Mouse (Mus musculus): ENCODE data around the gene Nmt1.

The Nmt1 gene

GRCm38 (mm10) chr11:103043982-103044381, 16.0 kb downstream of the Nmt1 start:
- DNase-seq (ENCODE audit: low spot score): no peak

GRCm38 (mm10) chr11:103046286-103046685, 18.3 kb downstream of the Nmt1 start:
- DNase-seq (ENCODE audit: low spot score): no peak

GRCm38 (mm10) chr11:103049611-103050010, 21.6 kb downstream of the Nmt1 start:
- DNase-seq (ENCODE audit: low spot score): no peak

DNA sequence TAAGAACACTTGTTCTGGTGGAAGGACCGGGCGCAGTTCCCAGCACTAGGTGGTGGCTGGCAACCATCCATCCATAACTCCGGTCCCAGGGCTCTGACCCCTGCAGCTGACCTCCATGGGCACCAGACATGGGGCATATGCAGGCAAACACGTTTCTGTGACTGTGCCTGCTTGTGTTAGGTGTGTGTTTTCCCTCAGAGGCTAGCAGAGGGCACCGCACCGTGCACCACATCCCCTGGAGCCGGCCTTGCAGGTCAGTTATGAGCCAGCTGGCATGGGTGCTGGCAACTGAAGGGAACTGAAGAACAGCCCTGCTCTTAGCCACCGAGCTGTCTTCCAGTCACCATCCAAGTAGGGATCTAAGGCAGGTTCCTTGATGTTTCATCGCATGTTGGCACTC, 22.2 kb downstream of the Nmt1 start:
- no peak for DNase-seq (ENCODE audit: low spot score)

- DNase-seq (ENCODE audit: low spot score): no peak
Observed at GRCm38 (mm10) chr11:103051249-103051691, 23.3 kb downstream of the Nmt1 start.

DNA sequence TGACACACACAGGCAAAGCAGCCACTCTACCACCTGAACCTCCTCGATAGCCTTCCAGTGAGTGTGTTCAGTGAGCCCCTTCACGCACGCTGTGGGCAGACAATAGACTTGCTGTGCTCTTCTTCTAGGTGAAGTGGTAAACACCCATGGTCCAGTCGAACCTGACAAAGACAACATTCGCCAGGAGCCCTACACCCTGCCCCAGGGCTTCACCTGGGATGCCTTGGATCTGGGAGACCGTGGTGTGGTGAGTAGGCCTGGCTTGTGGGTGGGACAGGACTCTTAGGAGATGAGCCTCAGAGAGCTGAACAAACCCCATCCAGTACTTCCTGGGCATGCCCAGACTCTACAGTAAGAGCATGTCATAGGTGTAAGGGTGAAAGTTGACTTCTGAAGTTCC, 24.1 kb downstream of the Nmt1 start:
- no peak for DNase-seq (ENCODE audit: low spot score)

- DNase-seq (ENCODE audit: low spot score): no peak
Observed at GRCm38 (mm10) chr11:103053191-103054076, 25.4 kb downstream of the Nmt1 start.

- peak; percentile 39 for DNase-seq (ENCODE audit: low spot score)
Observed at GRCm38 (mm10) chr11:103054798-103055197, 26.8 kb downstream of the Nmt1 start.

- no peak for DNase-seq (ENCODE audit: low spot score)
Observed at GRCm38 (mm10) chr11:103056636-103057035, 28.6 kb downstream of the Nmt1 start.

GRCm38 (mm10) chr11:103058499-103059085, 30.6 kb downstream of the Nmt1 start:
- no peak for DNase-seq (ENCODE audit: low spot score)

DNA sequence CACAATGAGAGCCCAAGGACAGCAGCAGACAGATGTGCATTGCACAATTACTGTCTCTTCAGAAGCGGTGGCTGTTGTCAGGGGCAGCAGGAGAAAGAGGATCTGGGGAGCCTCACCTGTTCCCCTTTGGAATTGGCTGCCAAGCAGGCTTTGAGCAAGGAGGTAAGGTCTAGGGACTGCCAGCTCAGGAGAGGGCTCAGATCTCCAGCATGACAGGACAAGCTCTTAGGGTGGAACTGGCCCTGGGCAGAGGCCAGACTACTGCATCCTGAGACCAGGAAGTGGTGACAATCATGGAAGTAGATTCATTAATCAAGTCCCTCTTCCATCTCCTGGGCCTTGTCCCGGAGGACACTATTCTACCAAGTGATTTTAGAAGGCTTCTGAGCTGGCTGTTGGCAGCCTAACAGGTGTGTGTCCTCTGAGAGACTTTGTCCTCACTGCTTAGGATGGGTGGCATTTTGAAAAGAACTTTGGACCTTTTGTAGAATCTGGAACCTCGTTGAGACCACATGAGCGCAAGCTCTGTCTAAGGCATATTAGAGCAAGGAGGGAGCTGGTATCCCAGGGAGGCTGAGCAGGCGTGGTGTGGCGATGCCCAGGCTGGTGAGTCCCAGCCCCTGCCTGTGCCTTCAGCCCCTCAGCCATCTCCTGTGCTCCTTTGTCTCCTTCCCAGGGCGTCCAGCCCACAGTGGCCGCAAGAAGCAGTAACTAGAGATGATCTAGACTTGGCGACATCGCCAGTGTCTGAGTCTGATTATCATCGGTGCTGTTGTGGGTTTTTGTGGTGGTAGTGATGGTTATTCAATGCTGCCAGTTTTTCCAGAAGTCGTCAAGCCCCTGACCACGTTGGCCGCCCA, 38.4 kb downstream of the Nmt1 start:
- DNase-seq (ENCODE audit: low spot score): no peak

- DNase-seq (ENCODE audit: low spot score): no peak
Observed at GRCm38 (mm10) chr11:103067051-103067361, 39.0 kb downstream of the Nmt1 start.

- DNase-seq (ENCODE audit: low spot score): no peak
Observed at GRCm38 (mm10) chr11:103067457-103068001, 39.5 kb downstream of the Nmt1 start.

DNA sequence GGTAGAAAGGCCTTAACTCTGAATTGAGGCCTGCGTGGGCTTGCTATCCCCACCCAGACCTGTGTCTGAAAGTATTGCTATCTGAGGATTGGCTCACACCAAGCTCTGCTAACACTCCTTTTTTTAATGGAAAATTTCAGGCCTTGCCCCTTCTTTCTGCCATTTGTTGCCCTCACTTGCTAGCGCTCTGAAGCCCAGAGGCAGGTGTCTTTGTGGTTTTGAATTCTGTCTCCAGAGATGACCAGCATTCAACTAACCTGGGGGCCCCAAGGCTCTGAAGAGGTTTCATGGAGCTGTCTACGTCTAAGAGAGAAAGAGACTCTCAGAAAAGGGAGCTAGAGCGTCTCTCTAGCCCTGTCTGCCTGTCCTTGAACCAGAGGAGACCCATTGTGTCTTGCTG, 40.3 kb downstream of the Nmt1 start:
- no peak for DNase-seq (ENCODE audit: low spot score)

- no peak for DNase-seq (ENCODE audit: low spot score)
Observed at GRCm38 (mm10) chr11:103068884-103069283, 40.9 kb downstream of the Nmt1 start.

DNA sequence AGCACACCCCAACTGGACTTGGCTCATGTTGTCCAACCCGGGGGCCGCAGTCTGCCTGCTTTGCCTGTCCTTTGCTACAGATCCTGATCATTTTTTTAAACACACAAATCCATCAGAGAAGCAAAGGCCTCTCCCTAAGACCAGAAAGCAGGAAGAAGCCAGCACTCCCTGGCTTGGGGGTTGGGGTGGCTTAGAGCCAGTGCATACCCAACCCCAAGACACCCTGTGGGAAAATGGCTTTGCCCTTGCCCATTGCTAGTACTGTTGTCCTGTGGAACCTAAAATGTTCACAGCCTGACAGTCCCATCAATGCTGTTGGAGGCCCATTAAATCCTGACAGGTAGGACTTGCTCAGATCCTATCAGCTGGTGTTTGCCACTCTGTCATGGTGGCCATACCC, 41.7 kb downstream of the Nmt1 start:
- DNase-seq (ENCODE audit: low spot score): no peak

- no peak for DNase-seq (ENCODE audit: low spot score)
Observed at GRCm38 (mm10) chr11:103070322-103070880, 42.4 kb downstream of the Nmt1 start.

GRCm38 (mm10) chr11:103073671-103074070, 45.7 kb downstream of the Nmt1 start:
- no peak for DNase-seq (ENCODE audit: low spot score)

- DNase-seq (ENCODE audit: low spot score): no peak
Observed at GRCm38 (mm10) chr11:103074121-103074650, 46.2 kb downstream of the Nmt1 start.

GRCm38 (mm10) chr11:103074796-103075323, 46.9 kb downstream of the Nmt1 start:
- no peak for DNase-seq (ENCODE audit: low spot score)

DNA sequence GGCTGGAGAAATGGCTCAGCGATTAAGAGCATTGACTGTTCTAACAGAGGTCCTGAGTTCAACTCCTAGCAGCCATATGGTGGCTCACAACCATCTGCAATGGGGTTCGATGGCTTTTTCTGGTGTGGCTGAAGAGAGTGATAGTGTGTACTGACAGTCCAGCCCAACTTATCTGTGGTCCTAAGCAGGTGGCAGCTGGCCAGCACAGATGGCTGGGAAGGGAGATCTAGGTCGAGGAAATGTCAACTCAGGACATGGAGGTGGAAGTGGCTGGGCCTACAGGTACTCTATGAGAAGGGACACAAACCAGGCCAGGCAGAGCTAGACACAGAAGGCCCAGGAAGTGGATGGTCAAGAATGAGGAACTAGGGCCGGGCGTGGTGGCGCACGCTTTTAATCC, 48.0 kb downstream of the Nmt1 start:
- no peak for DNase-seq (ENCODE audit: low spot score)

DNA sequence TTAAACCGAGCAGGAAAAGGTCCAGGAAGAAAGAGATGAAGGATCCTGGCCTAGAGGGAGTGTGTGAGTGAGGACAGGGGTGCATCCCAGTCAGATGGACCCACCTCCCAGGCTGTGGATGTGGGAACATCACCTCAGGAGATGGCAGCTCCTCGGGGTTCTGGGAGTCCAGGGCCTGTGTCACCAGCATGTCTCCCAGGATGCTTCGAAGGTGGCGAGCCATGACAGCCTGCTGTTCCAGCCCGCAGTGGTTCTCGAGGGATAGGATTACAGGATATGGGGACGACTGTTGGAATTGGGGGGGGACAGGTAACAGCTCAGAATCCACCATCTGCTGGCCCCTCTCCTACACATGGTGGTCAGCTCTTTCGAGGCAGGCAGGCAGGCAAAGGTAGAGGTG, 48.6 kb downstream of the Nmt1 start:
- no peak for DNase-seq (ENCODE audit: low spot score)
